Mouse (Mus musculus) forebrain, embryonic 14.5 days (tissue): ENCODE results near the gene Ccin. TPM values are rescaled to one million over a fixed set of nuclear protein-coding genes. Genes with fewer than 3 reads are reported as not detected.

Source experiments
- ATAC-seq: fragments of 200-750 bp; cut with Nextera tagmentation; 2 replicates; pipeline ENCODE4 v1.8.0; 2017; ENCODE audit warnings: mild to moderate bottlenecking, moderate library complexity
- DNase-seq: peaks from one replicate; pipeline ENCODE4 v3.0.0-alpha.2; 2015; ENCODE audit warnings: low spot score
- H3K27ac ChIP-seq: fragments of 300-500 bp; sonication (generic); 2 replicates; pipeline ENCODE4 v1.5.1; 2014; ENCODE audit warnings: low read depth, mild to moderate bottlenecking, control low read depth, low read length, moderate library complexity
- H3K27me3 ChIP-seq: fragments of 300-500 bp; sonication (generic); replicated peaks from 2 replicates; pipeline ENCODE4 v1.6.1; 2014; ENCODE audit warnings: low read length, control low read depth, mixed read lengths; ENCODE audit not compliant: control insufficient read depth, insufficient read depth
- H3K36me3 ChIP-seq: fragments of 300-500 bp; sonication (generic); 2 replicates; pipeline ENCODE4 v1.6.1; 2014; ENCODE audit warnings: low read length, control low read depth; ENCODE audit not compliant: control insufficient read depth, insufficient read depth
- H3K4me1 ChIP-seq: fragments of 300-500 bp; sonication (generic); 2 replicates; pipeline ENCODE4 v1.6.1; 2014; ENCODE audit warnings: antibody characterized with exemption, low read length, control low read depth; ENCODE audit not compliant: control insufficient read depth, insufficient read depth
- H3K4me2 ChIP-seq: fragments of 300-500 bp; sonication (generic); 2 replicates; pipeline ENCODE4 v1.6.1; 2014; ENCODE audit warnings: mild to moderate bottlenecking, control low read depth, low read length
- H3K4me3 ChIP-seq: fragments of 300-500 bp; sonication (generic); 2 replicates; pipeline ENCODE4 v1.5.1; 2014; ENCODE audit warnings: low read depth, low read length, control low read depth
- H3K9ac ChIP-seq: fragments of 300-500 bp; sonication (generic); 2 replicates; pipeline ENCODE4 v1.6.1; 2014; ENCODE audit warnings: mild to moderate bottlenecking, low read length, control low read depth, moderate library complexity
- H3K9me3 ChIP-seq: fragments of 300-500 bp; sonication (generic); replicated peaks from 2 replicates; pipeline ENCODE4 v1.6.1; 2016; ENCODE audit warnings: low read length, control low read depth, mixed read lengths; ENCODE audit not compliant: control insufficient read depth
- WGBS: fragments of 180-500 bp; shearing (Covaris S2); extraction: QIAGEN DNeasy Blood & Tissue Kit; methylation state at CpG from one replicate; pipeline ENCODE4 v1.1.7; 2014; 5-methylcytosine and 5-hydroxymethylcytosine counted together
- polyA plus RNA-seq: library from polyadenylated mRNA; unstranded; fragments of >200 nt; fragmentation: Nextera tagmentation; extraction: Ambion mirVana; gene quantifications from 2 replicates; pipeline ENCODE4 v1.2.1, GENCODE M21; 2014

The Ccin gene
- polyA plus RNA-seq, 1 experiment from 2014 or later = not detected

- Histone ChIP-seq H3K9ac (no peak overlapping the region), H3K27ac (no peak overlapping the region), H3K4me2 (no peak overlapping the region), H3K4me3 (no peak overlapping the region), H3K36me3 (peaks cover 33% of the 10 kb centered on the region), H3K4me1 (peaks cover 14% of the 10 kb centered on the region), H3K27me3 (no peaks in the 10 kb centered on the region), H3K9me3 (no peaks in the 10 kb centered on the region)
- WGBS = 95% methylated on average over 12 of the region's 12 CpGs
- DNase-seq (no peak), ATAC-seq (no peak)
Measured at GRCm38 (mm10) chr4:44016791-44017190, 33.5 kb downstream of the Ccin start.

GRCm38 (mm10) chr4:44022323-44022722 is 39.0 kb downstream of the Ccin start:
- ATAC-seq (no peak), DNase-seq (no peak)
- Histone ChIP-seq H3K4me1 (no peaks in the 10 kb centered on the region), H3K9ac (no peak overlapping the region), H3K27ac (no peak overlapping the region), H3K36me3 (peaks cover 86% of the 10 kb centered on the region), H3K4me2 (no peak overlapping the region), H3K27me3 (no peaks in the 10 kb centered on the region), H3K4me3 (no peak overlapping the region), H3K9me3 (no peaks in the 10 kb centered on the region)
- 93% methylated on average over 4 of the region's 4 CpGs for WGBS

- no peak overlapping the region for H3K4me2 ChIP-seq
- H3K4me3 ChIP-seq = no peak overlapping the region
- no peak overlapping the region for H3K27ac ChIP-seq
- ATAC-seq (no peak), DNase-seq (no peak)
- H3K9ac ChIP-seq = no peak overlapping the region
- no peaks in the 10 kb centered on the region for H3K9me3 ChIP-seq
- H3K27me3 ChIP-seq = no peaks in the 10 kb centered on the region
- H3K36me3 ChIP-seq = peaks cover 91% of the 10 kb centered on the region
- WGBS = 93% methylated on average over 11 of the region's 11 CpGs
- no peaks in the 10 kb centered on the region for H3K4me1 ChIP-seq
Measured at GRCm38 (mm10) chr4:44022766-44023165, 39.5 kb downstream of the Ccin start.

GRCm38 (mm10) chr4:44023681-44024080 is 40.4 kb downstream of the Ccin start:
- Histone ChIP-seq H3K4me1 (no peaks in the 10 kb centered on the region), H3K27ac (no peak overlapping the region), H3K9me3 (no peaks in the 10 kb centered on the region), H3K4me3 (no peak overlapping the region), H3K4me2 (no peak overlapping the region), H3K36me3 (peaks cover 98% of the 10 kb centered on the region), H3K9ac (no peak overlapping the region), H3K27me3 (no peaks in the 10 kb centered on the region)
- DNase-seq (no peak), ATAC-seq (no peak)
- 96% methylated on average over 9 of the region's 9 CpGs for WGBS

GRCm38 (mm10) chr4:44024241-44024640 is 41.0 kb downstream of the Ccin start:
- no peak overlapping the region for H3K4me3 ChIP-seq
- no peaks in the 10 kb centered on the region for H3K4me1 ChIP-seq
- H3K27ac ChIP-seq = no peak overlapping the region
- no peak for ATAC-seq
- H3K27me3 ChIP-seq = no peaks in the 10 kb centered on the region
- no peak overlapping the region for H3K4me2 ChIP-seq
- DNase-seq = no peak
- no peaks in the 10 kb centered on the region for H3K9me3 ChIP-seq
- WGBS = 95% methylated on average over 6 of the region's 6 CpGs
- peaks cover 98% of the 10 kb centered on the region for H3K36me3 ChIP-seq
- no peak overlapping the region for H3K9ac ChIP-seq

GRCm38 (mm10) chr4:44025570-44025969 is 42.3 kb downstream of the Ccin start:
- no peaks in the 10 kb centered on the region for H3K27me3 ChIP-seq
- 90% methylated on average over 6 of the region's 6 CpGs for WGBS
- H3K4me1 ChIP-seq = no peaks in the 10 kb centered on the region
- H3K36me3 ChIP-seq = peaks cover 98% of the 10 kb centered on the region
- H3K27ac ChIP-seq = no peak overlapping the region
- H3K9ac ChIP-seq = no peak overlapping the region
- H3K9me3 ChIP-seq = no peaks in the 10 kb centered on the region
- H3K4me3 ChIP-seq = no peak overlapping the region
- DNase-seq = no peak
- no peak for ATAC-seq
- no peak overlapping the region for H3K4me2 ChIP-seq

- H3K27ac ChIP-seq = no peak overlapping the region
- H3K27me3 ChIP-seq = no peaks in the 10 kb centered on the region
- WGBS = 19% methylated on average over 16 of the region's 16 CpGs
Measured at GRCm38 (mm10) chr4:44028303-44029135, 45.2 kb downstream of the Ccin start.

GRCm38 (mm10) chr4:44029661-44030066 is 46.4 kb downstream of the Ccin start:
- no peak for ATAC-seq
- Histone ChIP-seq H3K27ac (no peak overlapping the region), H3K9me3 (no peaks in the 10 kb centered on the region), H3K4me2 (no peak overlapping the region), H3K9ac (no peak overlapping the region), H3K4me3 (no peak overlapping the region), H3K27me3 (no peaks in the 10 kb centered on the region), H3K4me1 (no peaks in the 10 kb centered on the region), H3K36me3 (peaks cover 76% of the 10 kb centered on the region)
- DNase-seq = peak; percentile 8
- WGBS = 93% methylated on average over 15 of the region's 15 CpGs

More at GRCm38 (mm10) chr4:44028303-44029135, 45.2 kb downstream of the Ccin start:
- no peak overlapping the region for H3K4me3 ChIP-seq
- H3K4me1 ChIP-seq = no peaks in the 10 kb centered on the region
- ATAC-seq = no peak
- no peaks in the 10 kb centered on the region for H3K9me3 ChIP-seq
- no peak overlapping the region for H3K4me2 ChIP-seq
- H3K9ac ChIP-seq = no peak overlapping the region
- H3K36me3 ChIP-seq = peaks cover 82% of the 10 kb centered on the region
- DNase-seq = peak; percentile 16

GRCm38 (mm10) chr4:44031521-44031920 is 48.2 kb downstream of the Ccin start:
- no peak for ATAC-seq
- no peaks in the 10 kb centered on the region for H3K4me1 ChIP-seq
- 62% methylated on average over 5 of the region's 5 CpGs for WGBS
- no peak overlapping the region for H3K9ac ChIP-seq
- peaks cover 61% of the 10 kb centered on the region for H3K36me3 ChIP-seq
- no peak overlapping the region for H3K4me3 ChIP-seq
- no peaks in the 10 kb centered on the region for H3K9me3 ChIP-seq
- no peak overlapping the region for H3K4me2 ChIP-seq
- DNase-seq = peak; percentile 30
- H3K27ac ChIP-seq = no peak overlapping the region
- H3K27me3 ChIP-seq = no peaks in the 10 kb centered on the region
